Mouse (Mus musculus): ENCODE results near the gene Hoxa3.

DNA sequence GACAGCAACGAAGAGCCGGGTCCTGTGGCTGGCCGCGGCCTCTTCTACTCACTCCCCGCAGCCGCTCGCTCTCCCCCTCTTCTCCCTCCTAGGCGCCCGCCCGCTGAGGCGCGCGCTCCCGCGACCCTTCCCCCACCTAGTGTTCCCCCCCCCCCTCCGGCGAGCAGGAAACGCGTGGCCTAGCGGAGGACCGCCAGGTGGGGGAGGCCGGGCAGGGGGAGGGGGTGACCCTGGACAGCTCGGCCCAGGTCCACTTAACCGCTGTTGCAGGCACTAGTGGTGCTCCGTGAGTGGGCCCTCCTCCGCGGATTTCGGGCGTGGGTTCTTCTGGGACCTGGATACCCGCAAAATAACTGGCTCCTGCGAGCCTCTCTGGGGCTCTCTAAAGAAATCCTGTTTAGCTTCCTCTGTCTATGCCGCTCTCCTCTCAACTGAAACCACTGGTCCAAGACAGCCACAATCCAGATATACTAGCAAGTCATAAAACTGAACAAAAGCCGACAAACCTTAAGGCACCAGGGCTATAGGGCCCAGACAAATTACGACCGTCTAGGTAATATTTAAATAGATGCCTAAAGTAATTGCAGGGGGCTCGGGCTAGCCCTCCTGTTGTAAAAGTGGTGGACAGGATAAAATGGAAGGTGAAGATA, 17.5 kb upstream of the Hoxa3 start, which contains the start of gene Hoxa9:
- TF ChIP-seq CTCF (conservative IDR thresholded peaks at IDR 0.05 in 1 of 2, IDR thresholded peaks at IDR 0.05 in 1 of 2; ENCODE audit: low read depth in 2 of 2, low read length in 2 of 2) (no peak), JUND (conservative IDR thresholded peaks at IDR 0.05; ENCODE audit: low read depth, low read length) (no peak)

All from CH12.LX (cell line).